Mouse (Mus musculus): Measurements from ENCODE around the gene Aldh1a3. TPM values are rescaled to one million over a fixed set of nuclear protein-coding genes. Genes with fewer than 3 reads are reported as not detected.

The Aldh1a3 gene
- total and polyA plus RNA-seq, 3 experiments: 0.35 to 4.6 (median 1.0) TPM

- dilution Hi-C loops (cut with MboI; ENCODE audit: extremely low pct_ligation_motif_present, extremely low pct_unique_long_range_greater_than_20kb, low sequenced_read_pairs): no loop called here
- H3K9ac ChIP-seq (ENCODE audit: insufficient read depth, low read depth): no peak overlapping the region
- H3K79me2 ChIP-seq (replicated peaks; ENCODE audit: control insufficient read depth, extremely low read depth, insufficient read depth, poor library complexity, severe bottlenecking): peaks cover 32% of the 10 kb centered on the region
- peaks cover 2 to 11% of the 10 kb centered on the region in 2 experiments for H3K36me3 ChIP-seq (replicated peaks in 1 of 2; ENCODE audit: control insufficient read depth in 1 of 2, insufficient read depth in 1 of 2, low read length in 1 of 2)
- H3K27ac ChIP-seq (ENCODE audit: insufficient read depth, low read depth): peak overlapping the region; percentile 28; the same call in 1 of the 2 replicates
- peak overlapping the region; percentile 72 for H3K4me2 ChIP-seq (ENCODE audit: insufficient read depth, low read depth, poor library complexity, severe bottlenecking)
- TF ChIP-seq JUND (conservative IDR thresholded peaks at IDR 0.05; ENCODE audit: low read depth, low read length): no peak
- TF ChIP-seq MYC (IDR thresholded peaks at IDR 0.05; ENCODE audit: low read depth, low read length): no peak
- TF ChIP-seq CTCF (conservative IDR thresholded peaks at IDR 0.05 in 1 of 2, IDR thresholded peaks at IDR 0.05 in 1 of 2; ENCODE audit: low read depth in 2 of 2, low read length in 2 of 2): no peak
- peak; percentile 66 for TF ChIP-seq NRF1 (IDR thresholded peaks at IDR 0.05; ENCODE audit: low read depth, low read length)
- no peak for TF ChIP-seq PAX5 (IDR thresholded peaks at IDR 0.05; ENCODE audit: low read length)
- no peak for TF ChIP-seq NELFE (IDR thresholded peaks at IDR 0.05; ENCODE audit: low read depth, low read length)
- H3K4me1 ChIP-seq (ENCODE audit: control insufficient read depth in 1 of 2, insufficient read depth in 2 of 2): peaks cover 26 to 59% of the 10 kb centered on the region in 2 experiments
- no peaks in the 10 kb centered on the region for H3K9me3 ChIP-seq (replicated peaks; ENCODE audit: low read length)
- in situ Hi-C loops (cut with MboI; ENCODE audit: low pct_ligation_motif_present, low pct_unique_long_range_greater_than_20kb, low sequenced_read_pairs): loop anchor here (5.0 kb wide), 1 partner anchor 279 kb away; the partner anchor contains the start of gene Chsy1
- H3K4me3 ChIP-seq (replicated peaks in 1 of 3; ENCODE audit: low read depth in 2 of 3, low read length in 2 of 3, poor library complexity in 1 of 3): no peak overlapping the region
- H3K27me3 ChIP-seq (replicated peaks): no peaks in the 10 kb centered on the region
- peak; percentile 43 for DNase-seq (ENCODE audit: extremely low read depth)
Measured at GRCm38 (mm10) chr7:66385826-66386225, 41.5 kb downstream of the Aldh1a3 start.

- H3K27ac ChIP-seq (ENCODE audit: insufficient read depth, low read depth): peak overlapping the region; percentile 29
- H3K4me3 ChIP-seq (replicated peaks in 1 of 3; ENCODE audit: low read depth in 2 of 3, low read length in 2 of 3, poor library complexity in 1 of 3): no peak overlapping the region
- H3K79me2 ChIP-seq (replicated peaks; ENCODE audit: control insufficient read depth, extremely low read depth, insufficient read depth, poor library complexity, severe bottlenecking): peaks cover 35% of the 10 kb centered on the region
- peaks cover 26 to 67% of the 10 kb centered on the region in 2 experiments for H3K4me1 ChIP-seq (ENCODE audit: control insufficient read depth in 1 of 2, insufficient read depth in 2 of 2)
- dilution Hi-C loops (cut with MboI; ENCODE audit: extremely low pct_ligation_motif_present, extremely low pct_unique_long_range_greater_than_20kb, low sequenced_read_pairs) (no loop called here), in situ Hi-C loops (cut with MboI; ENCODE audit: low pct_ligation_motif_present, low pct_unique_long_range_greater_than_20kb, low sequenced_read_pairs) (loop anchor here (5.0 kb wide), 1 partner anchor 278 kb away; the partner anchor contains the start of gene Chsy1)
- no peak for DNase-seq (ENCODE audit: extremely low read depth)
- peaks cover 10 to 19% of the 10 kb centered on the region in 2 experiments for H3K36me3 ChIP-seq (replicated peaks in 1 of 2; ENCODE audit: control insufficient read depth in 1 of 2, insufficient read depth in 1 of 2, low read length in 1 of 2)
- peak overlapping the region; percentile 61 for H3K4me2 ChIP-seq (ENCODE audit: insufficient read depth, low read depth, poor library complexity, severe bottlenecking)
- H3K9ac ChIP-seq (ENCODE audit: insufficient read depth, low read depth): no peak overlapping the region
- TF ChIP-seq MYC (IDR thresholded peaks at IDR 0.05; ENCODE audit: low read depth, low read length) (no peak), EP300 (IDR thresholded peaks at IDR 0.05; ENCODE audit: low read length) (no peak), SMC3 (IDR thresholded peaks at IDR 0.05; ENCODE audit: low read depth, low read length) (no peak), POLR2A (IDR thresholded peaks at IDR 0.05; ENCODE audit: low read depth, low read length) (no peak), E2F4 (IDR thresholded peaks at IDR 0.05; ENCODE audit: insufficient replicate concordance, low read depth, low read length) (no peak), JUND (conservative IDR thresholded peaks at IDR 0.05; ENCODE audit: low read depth, low read length) (no peak), JUN (IDR thresholded peaks at IDR 0.05; ENCODE audit: insufficient read depth, low read depth, low read length) (no peak), NRF1 (IDR thresholded peaks at IDR 0.05; ENCODE audit: low read depth, low read length) (no peak), CHD2 (IDR thresholded peaks at IDR 0.05; ENCODE audit: low read length) (no peak), NELFE (IDR thresholded peaks at IDR 0.05; ENCODE audit: low read depth, low read length) (no peak), TBP (conservative IDR thresholded peaks at IDR 0.05; ENCODE audit: low read depth, low read length) (no peak), ELF1 (IDR thresholded peaks at IDR 0.05; ENCODE audit: low read depth, low read length) (no peak), KAT2A (IDR thresholded peaks at IDR 0.05; ENCODE audit: insufficient replicate concordance, low read length) (no peak), POLR2AphosphoS2 (IDR thresholded peaks at IDR 0.05; ENCODE audit: low read depth, low read length) (no peak), MAX (IDR thresholded peaks at IDR 0.05; ENCODE audit: low read length) (no peak), PAX5 (IDR thresholded peaks at IDR 0.05; ENCODE audit: low read length) (no peak), CHD1 (IDR thresholded peaks at IDR 0.05; ENCODE audit: low read depth, low read length) (no peak)
- no peaks in the 10 kb centered on the region for H3K9me3 ChIP-seq (replicated peaks; ENCODE audit: low read length)
- H3K27me3 ChIP-seq (replicated peaks): no peaks in the 10 kb centered on the region
Measured at GRCm38 (mm10) chr7:66384891-66385290, 42.4 kb downstream of the Aldh1a3 start.
